Mouse (Mus musculus) midbrain, embryonic 13.5 days (tissue): Measurements from ENCODE around the gene Rpain. TPM values are rescaled to one million over a fixed set of nuclear protein-coding genes. Genes with fewer than 3 reads are reported as not detected.

Experiments used
- ATAC-seq: fragments of 200-750 bp; cut with Nextera tagmentation; 2 replicates; pipeline ENCODE4 v1.8.0; 2017; ENCODE audit warnings: mild to moderate bottlenecking, moderate TSS enrichment, moderate library complexity
- H3K27ac ChIP-seq: fragments of 300-500 bp; sonication (generic); 2 replicates; pipeline ENCODE4 v1.5.1; 2015; ENCODE audit warnings: inconsistent platforms, mild to moderate bottlenecking, moderate library complexity
- H3K27me3 ChIP-seq: fragments of 300-500 bp; sonication (generic); 2 replicates; pipeline ENCODE4 v1.6.1; 2015; ENCODE audit warnings: mild to moderate bottlenecking, inconsistent platforms
- H3K36me3 ChIP-seq: fragments of 300-500 bp; sonication (generic); 2 replicates; pipeline ENCODE4 v1.6.1; 2015; ENCODE audit warnings: mild to moderate bottlenecking, inconsistent platforms
- H3K4me1 ChIP-seq: fragments of 300-500 bp; sonication (generic); replicated peaks from 2 replicates; pipeline ENCODE4 v1.6.1; 2015; ENCODE audit warnings: inconsistent platforms
- H3K4me2 ChIP-seq: fragments of 300-500 bp; sonication (generic); replicated peaks from 2 replicates; pipeline ENCODE4 v1.6.1; 2015; ENCODE audit warnings: moderate library complexity, mild to moderate bottlenecking, inconsistent platforms
- H3K4me3 ChIP-seq: fragments of 300-500 bp; sonication (generic); replicated peaks from 2 replicates; pipeline ENCODE4 v1.5.1; 2015; ENCODE audit warnings: mild to moderate bottlenecking, inconsistent platforms
- H3K9ac ChIP-seq: fragments of 300-500 bp; sonication (generic); replicated peaks from 2 replicates; pipeline ENCODE4 v1.6.1; 2015; ENCODE audit warnings: mild to moderate bottlenecking, inconsistent platforms
- H3K9me3 ChIP-seq: fragments of 300-500 bp; sonication (generic); 2 replicates; pipeline ENCODE4 v1.6.1; 2016; ENCODE audit warnings: mild to moderate bottlenecking, inconsistent platforms
- WGBS: fragments of 180-500 bp; shearing (Covaris S2); methylation state at CpG from one replicate; pipeline ENCODE4 v1.1.7; 2015; 5-methylcytosine and 5-hydroxymethylcytosine counted together
- polyA plus RNA-seq: library from polyadenylated mRNA; unstranded; fragments of >200 nt; fragmentation: Nextera tagmentation; extraction: Ambion mirVana; gene quantifications from 2 replicates; pipeline ENCODE4 v1.2.1, GENCODE M21; 2015

Gene Rpain
- polyA plus RNA-seq, 1 experiment from 2014 or later: 76.6 TPM

DNA sequence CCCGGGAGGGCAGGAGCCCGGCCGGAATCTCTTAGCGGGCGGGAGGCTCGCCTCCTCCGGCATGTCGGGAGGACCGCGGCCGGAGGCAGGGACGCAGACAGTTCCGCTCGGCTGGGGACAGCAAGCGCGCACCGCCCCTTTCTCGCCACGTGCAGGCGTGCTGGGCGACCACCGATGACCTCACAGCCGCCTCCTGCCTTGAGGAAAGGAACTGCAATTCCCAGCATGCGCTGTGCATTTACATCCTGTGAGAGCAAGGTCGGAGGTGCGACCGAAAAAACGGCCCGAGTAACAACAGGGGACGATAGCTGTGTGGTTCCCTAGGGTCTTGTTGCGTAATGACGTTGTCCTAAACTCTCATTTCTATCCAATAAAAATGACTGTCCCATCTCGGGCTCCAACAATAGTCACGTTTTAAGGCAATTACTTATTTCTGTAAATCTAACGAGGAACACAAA lies 34.3 kb downstream of the Rpain start, which contains the start of gene Dhx33:
Gene Dhx33, minus strand, starts transcription at position 122 of the 458 bp plus-strand sequence.
- ATAC-seq: peak; percentile 99
- H3K4me3 ChIP-seq: peak within 1 kb of the TSS; percentile 94
- H3K9ac ChIP-seq: peak within 1 kb of the TSS; percentile 81
- H3K27me3 ChIP-seq: no peaks in the 10 kb centered on the region
- H3K4me1 ChIP-seq: peaks cover 25% of the 10 kb centered on the region
- H3K27ac ChIP-seq: peak within 1 kb of the TSS; percentile 82
- under 1% methylated on average over 35 of the region's 35 CpGs for WGBS
- H3K4me2 ChIP-seq: peak within 1 kb of the TSS; percentile 86
- H3K9me3 ChIP-seq: no peaks in the 10 kb centered on the region
- peaks cover 19% of the 10 kb centered on the region for H3K36me3 ChIP-seq

- Histone ChIP-seq H3K27me3 (no peaks in the 10 kb centered on the region), H3K27ac (no peak overlapping the region), H3K9ac (peak overlapping the region; percentile 51; the same call in 1 of the 2 replicates), H3K4me3 (peak overlapping the region; percentile 94), H3K9me3 (no peaks in the 10 kb centered on the region), H3K4me1 (peaks cover 25% of the 10 kb centered on the region), H3K36me3 (peaks cover 19% of the 10 kb centered on the region), H3K4me2 (peak overlapping the region; percentile 43)
- WGBS: 65% methylated on average over 5 of the region's 5 CpGs
- no peak for ATAC-seq
These were observed 35.0 kb downstream of the Rpain start for GRCm38 (mm10) chr11:71005046-71005445.

DNA sequence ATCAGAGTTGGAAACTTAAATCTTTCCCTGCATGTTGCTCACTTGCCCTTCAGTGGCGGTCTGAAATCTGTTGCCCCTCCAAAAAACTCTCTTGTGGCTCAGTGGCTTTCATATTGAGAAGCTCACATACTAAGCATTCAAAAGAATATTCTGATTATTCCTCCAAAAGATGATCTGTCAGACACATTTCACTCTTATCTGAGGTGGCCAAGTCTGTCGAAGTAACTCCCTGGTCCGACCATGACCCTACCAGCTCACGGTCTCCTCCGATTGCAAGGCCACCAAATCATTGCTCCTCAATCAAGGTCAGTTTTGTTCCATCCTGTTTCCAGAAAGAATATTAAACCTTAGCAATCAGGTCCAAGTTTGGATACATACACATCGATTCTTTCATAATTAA lies 37.0 kb downstream of the Rpain start:
- WGBS: 97% methylated on average over 6 of the region's 6 CpGs
- H3K4me3 ChIP-seq: no peak overlapping the region
- peaks cover 21% of the 10 kb centered on the region for H3K4me1 ChIP-seq
- H3K27ac ChIP-seq: no peak overlapping the region
- no peak overlapping the region for H3K9ac ChIP-seq
- H3K4me2 ChIP-seq: no peak overlapping the region
- H3K27me3 ChIP-seq: no peaks in the 10 kb centered on the region
- H3K36me3 ChIP-seq: peaks cover 33% of the 10 kb centered on the region
- ATAC-seq: no peak
- H3K9me3 ChIP-seq: no peaks in the 10 kb centered on the region

DNA sequence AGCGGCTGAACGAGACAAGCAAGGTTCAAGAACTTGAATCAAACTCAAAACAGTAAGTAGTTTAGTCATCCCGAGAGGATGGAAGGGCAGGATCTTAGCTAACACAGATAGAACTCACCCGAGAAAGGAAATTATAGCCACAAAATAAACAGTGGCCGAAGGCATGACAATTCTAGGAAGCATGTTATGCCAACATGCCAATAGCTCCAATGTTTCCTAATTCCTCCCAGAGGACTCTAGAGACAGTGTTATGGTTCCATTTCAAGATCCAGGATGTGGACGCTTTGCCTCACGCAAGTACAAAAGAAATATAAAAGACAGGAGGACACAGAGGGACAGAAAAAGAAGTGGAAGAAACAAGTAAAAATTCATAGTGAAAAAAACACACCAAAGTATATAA lies 37.8 kb downstream of the Rpain start:
- Histone ChIP-seq H3K27me3 (no peaks in the 10 kb centered on the region), H3K9ac (no peak overlapping the region)

DNA sequence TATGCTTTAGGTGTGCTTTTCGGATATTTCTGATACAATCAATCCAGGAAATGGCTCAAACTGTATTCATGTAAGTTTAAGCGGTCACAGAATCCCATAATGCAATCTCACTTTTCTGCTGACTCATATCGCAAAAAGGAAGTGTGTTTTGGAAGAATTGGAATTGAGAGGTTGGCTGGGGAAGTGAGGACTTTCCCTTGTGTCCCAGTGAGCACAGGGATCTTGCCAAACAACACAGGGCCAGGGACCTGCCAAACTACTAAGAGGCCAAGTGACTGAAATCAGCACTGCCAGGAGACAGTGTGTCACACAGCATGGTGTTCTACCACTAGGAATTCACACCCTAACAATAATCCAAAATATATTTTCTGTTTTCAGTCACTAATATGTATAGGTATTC lies 38.3 kb downstream of the Rpain start:
- peaks cover 42% of the 10 kb centered on the region for H3K36me3 ChIP-seq
- H3K4me3 ChIP-seq: no peak overlapping the region
- no peak overlapping the region for H3K9ac ChIP-seq
- 94% methylated on average over 3 of the region's 3 CpGs for WGBS
- H3K27me3 ChIP-seq: no peaks in the 10 kb centered on the region
- no peak overlapping the region for H3K27ac ChIP-seq
- ATAC-seq: no peak
- H3K9me3 ChIP-seq: no peaks in the 10 kb centered on the region
- peaks cover 8% of the 10 kb centered on the region for H3K4me1 ChIP-seq
- H3K4me2 ChIP-seq: no peak overlapping the region

More for the DNA sequence above, 37.8 kb downstream of the Rpain start:
- H3K4me3 ChIP-seq: no peak overlapping the region
- H3K4me2 ChIP-seq: no peak overlapping the region
- H3K36me3 ChIP-seq: peaks cover 41% of the 10 kb centered on the region
- peaks cover 13% of the 10 kb centered on the region for H3K4me1 ChIP-seq
- H3K27ac ChIP-seq: no peak overlapping the region
- WGBS: 92% methylated on average over 7 of the region's 7 CpGs
- no peaks in the 10 kb centered on the region for H3K9me3 ChIP-seq
- no peak for ATAC-seq

- H3K9me3 ChIP-seq: no peaks in the 10 kb centered on the region
- peaks cover 15% of the 10 kb centered on the region for H3K4me1 ChIP-seq
- no peak overlapping the region for H3K4me2 ChIP-seq
- no peak overlapping the region for H3K9ac ChIP-seq
- no peak for ATAC-seq
- no peak overlapping the region for H3K4me3 ChIP-seq
- no peak overlapping the region for H3K27ac ChIP-seq
- no peaks in the 10 kb centered on the region for H3K27me3 ChIP-seq
- H3K36me3 ChIP-seq: peaks cover 44% of the 10 kb centered on the region
- 94% methylated on average over 7 of the region's 7 CpGs for WGBS
These were observed 42.7 kb downstream of the Rpain start for GRCm38 (mm10) chr11:71012743-71013142.

DNA sequence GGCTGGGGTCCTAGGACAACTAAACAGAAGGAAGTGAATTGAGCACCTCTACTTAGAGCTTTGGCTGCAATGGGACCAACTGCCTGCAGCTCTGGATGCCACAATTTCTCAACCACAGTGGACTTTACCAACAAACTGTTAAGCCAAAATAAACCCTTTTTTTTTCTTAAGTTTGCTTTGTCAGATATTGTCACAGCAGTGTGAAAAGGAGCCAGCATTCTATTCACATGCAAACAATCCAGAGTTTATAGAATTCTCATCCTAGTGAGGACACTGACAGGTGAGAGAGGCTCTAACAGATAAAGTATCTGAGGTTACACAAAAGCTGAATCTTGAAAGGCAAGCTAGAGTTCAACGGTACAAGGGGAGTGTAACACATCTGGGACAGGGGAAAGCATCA lies 47.0 kb downstream of the Rpain start:
- ATAC-seq: no peak

DNA sequence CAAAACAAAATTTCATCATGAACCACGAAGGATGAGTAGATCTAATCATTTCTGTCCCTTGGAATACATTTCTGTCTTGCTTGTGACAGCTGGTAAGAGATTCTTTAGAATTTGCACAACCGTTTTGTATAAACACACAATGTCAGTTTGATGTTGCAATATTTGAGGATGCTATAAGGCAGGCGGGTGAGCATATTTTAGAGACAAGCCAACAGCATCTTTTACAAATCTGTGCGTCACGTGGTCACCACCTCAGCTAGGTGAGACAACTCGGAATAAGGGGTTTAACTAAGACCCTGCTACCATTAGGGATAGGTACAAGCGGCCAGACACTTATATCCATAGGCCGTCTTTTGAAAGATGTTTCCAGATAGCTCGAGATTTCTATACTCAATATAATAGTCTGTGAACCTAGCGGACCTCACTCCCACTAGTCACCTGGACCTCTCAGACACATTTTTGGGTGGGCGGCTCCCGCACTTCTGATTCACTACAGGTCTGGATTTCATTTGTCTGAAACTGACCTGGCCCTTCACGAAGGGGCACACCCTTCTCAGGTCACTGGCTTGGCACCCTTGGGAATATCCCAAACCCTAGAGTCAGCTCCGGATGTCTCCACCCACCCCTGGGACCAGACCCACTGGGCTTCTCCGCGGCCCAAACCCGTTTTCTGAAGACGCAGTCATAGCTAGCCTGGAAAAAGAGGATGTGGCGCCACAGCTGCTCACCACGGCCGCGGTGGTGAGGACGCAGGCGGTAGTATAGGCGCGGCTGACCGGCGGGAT lies 48.6 kb downstream of the Rpain start:
- Histone ChIP-seq H3K27ac (peak overlapping the region; percentile 84), H3K4me1 (peaks cover 52% of the 10 kb centered on the region), H3K27me3 (no peaks in the 10 kb centered on the region), H3K4me3 (peak overlapping the region; percentile 74), H3K4me2 (peak overlapping the region; percentile 83), H3K9me3 (no peaks in the 10 kb centered on the region), H3K9ac (peak overlapping the region; percentile 88), H3K36me3 (0 out of 2 replicates have a peak, but pooled peaks cover under 1% of the 10 kb centered on the region)
- WGBS: 6% methylated on average over 28 of the region's 28 CpGs
- no peak for ATAC-seq

More for the DNA sequence above, 47.0 kb downstream of the Rpain start:
- H3K4me1 ChIP-seq: peaks cover 43% of the 10 kb centered on the region
- H3K9me3 ChIP-seq: no peaks in the 10 kb centered on the region
- 90% methylated on average over 1 of the region's 1 CpGs for WGBS
- no peak overlapping the region for H3K4me3 ChIP-seq
- H3K36me3 ChIP-seq: peaks cover 12% of the 10 kb centered on the region
- no peaks in the 10 kb centered on the region for H3K27me3 ChIP-seq
- no peak overlapping the region for H3K4me2 ChIP-seq
- H3K27ac ChIP-seq: no peak overlapping the region
- H3K9ac ChIP-seq: no peak overlapping the region

DNA sequence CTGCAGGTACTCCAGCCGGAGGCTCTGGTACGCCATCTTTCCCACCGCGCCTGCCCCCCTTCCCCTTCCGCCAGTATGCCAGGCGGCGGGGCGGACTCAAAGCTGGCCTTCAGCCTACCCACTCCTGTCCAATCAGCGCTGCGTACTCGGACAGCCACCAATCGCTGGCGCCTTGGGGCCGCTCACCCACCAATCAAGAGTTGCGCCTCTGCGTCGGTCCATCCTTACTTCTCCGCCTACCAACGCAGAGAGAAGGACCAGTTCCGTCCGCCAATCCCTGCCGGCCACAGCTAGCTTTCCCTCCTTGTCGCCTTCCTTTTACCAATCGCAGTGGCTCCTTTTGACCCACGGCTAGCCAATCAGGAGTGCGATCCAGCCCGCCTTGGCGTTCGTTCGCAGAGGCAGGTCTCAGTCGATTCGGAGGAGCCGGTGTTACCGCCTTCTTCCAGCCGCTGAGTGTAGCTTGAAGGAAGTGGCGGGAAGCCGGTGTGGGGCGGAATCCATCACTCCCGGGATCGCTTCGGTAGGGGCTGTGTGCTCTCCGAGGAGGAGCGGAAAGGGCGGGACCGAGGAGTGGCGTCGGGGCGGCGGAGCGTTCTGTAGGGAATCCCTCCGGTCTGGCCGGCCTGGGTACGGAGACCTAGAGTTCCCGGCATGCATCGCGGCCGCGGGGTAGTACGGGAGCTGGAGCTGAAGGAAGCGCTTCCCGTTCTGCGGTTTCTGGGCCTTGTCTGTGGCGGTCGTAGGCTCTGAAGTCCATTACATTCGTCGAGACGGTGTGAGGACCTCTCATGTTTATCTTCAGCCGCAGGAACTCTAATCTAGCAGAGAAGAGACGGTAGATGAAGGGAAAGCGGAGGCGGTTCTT lies 49.4 kb downstream of the Rpain start, which contains the start of the genes Mis12 and Derl2:
Gene Mis12, plus strand, starts transcription at position 411 of the 868 bp plus-strand sequence.
Gene Derl2, minus strand, starts transcription at position 641 of the 868 bp plus-strand sequence.
- under 1% methylated on average over 71 of the region's 71 CpGs for WGBS
- peak within 1 kb of the TSS; percentile 87 for H3K27ac ChIP-seq
- peak; percentile 100 for ATAC-seq
- peak within 1 kb of the TSS; percentile 83 for H3K4me2 ChIP-seq
- H3K9ac ChIP-seq: peak within 1 kb of the TSS; percentile 88
- H3K9me3 ChIP-seq: no peaks in the 10 kb centered on the region
- H3K27me3 ChIP-seq: no peaks in the 10 kb centered on the region
- peaks cover 52% of the 10 kb centered on the region for H3K4me1 ChIP-seq
- H3K36me3 ChIP-seq: 0 out of 2 replicates have a peak, but pooled peaks cover under 1% of the 10 kb centered on the region
- peak within 1 kb of the TSS; percentile 74 for H3K4me3 ChIP-seq
